Mouse (Mus musculus) cortical plate, adult 2 months (tissue): ENCODE data around the gene Olfr211. TPM values are rescaled to one million over a fixed set of nuclear protein-coding genes. Genes with fewer than 3 reads are reported as not detected.

Source experiments
- H3K27ac ChIP-seq: fragments of 200-500 bp; 2 replicates; pipeline ENCODE4 v1.5.1; 2012; ENCODE audit warnings: low read length, control low read depth, inconsistent platforms; ENCODE audit not compliant: insufficient read depth
- H3K4me1 ChIP-seq: fragments of 200-500 bp; 2 replicates; pipeline ENCODE4 v1.6.1; 2011; ENCODE audit warnings: low read length; ENCODE audit not compliant: control insufficient read depth, insufficient read depth
- H3K4me3 ChIP-seq: fragments of 200-500 bp; 2 replicates; pipeline ENCODE4 v1.5.1; 2011; ENCODE audit warnings: mild to moderate bottlenecking, low read length, control low read depth; ENCODE audit not compliant: insufficient read depth
- CTCF ChIP-seq: fragments of 200-500 bp; IDR thresholded peaks from 2 replicates; pipeline ENCODE4 v1.5.1; 2011; ENCODE audit warnings: mild to moderate bottlenecking, control low read depth, low read length; ENCODE audit not compliant: insufficient read depth; ENCODE audit errors: extremely low read depth
- POLR2A ChIP-seq: fragments of 200-500 bp; IDR thresholded peaks from 2 replicates; pipeline ENCODE4 v1.6.1; 2011; ENCODE audit warnings: mild to moderate bottlenecking, low read length, control low read depth; ENCODE audit not compliant: insufficient read depth; ENCODE audit errors: extremely low read depth
- polyA plus RNA-seq: library from polyadenylated mRNA; depleted of rRNA; stranded (reverse); fragments of >200 nt; gene quantifications from 2 replicates; pipeline ENCODE4 v1.2.3, GENCODE M21; 2012; rRNA removed

Olfr211 gene
- not detected in 2 replicates for polyA plus RNA-seq

DNA sequence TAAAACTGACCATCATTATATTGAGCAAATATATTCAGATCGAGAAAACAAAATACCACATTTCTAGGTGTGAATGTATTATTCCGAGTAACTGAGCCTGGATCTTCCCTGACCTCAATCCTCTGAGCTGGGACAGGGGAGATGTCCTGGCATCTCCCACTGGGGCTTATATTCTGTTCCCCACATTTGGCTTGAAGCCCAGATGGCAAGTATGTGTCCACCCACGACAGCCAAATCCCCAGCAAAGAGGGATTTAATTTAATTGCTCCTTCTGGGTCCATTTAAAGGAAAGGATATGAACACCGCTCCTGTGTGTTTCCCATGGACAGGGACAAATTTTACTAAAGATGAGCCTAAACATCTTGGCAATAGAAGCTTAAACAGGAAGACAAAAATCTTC, at the start of gene Olfr211:
Gene Olfr211 (plus strand): TSS at position 301 of the 400 bp plus-strand sequence.
- TF ChIP-seq CTCF (no peak), POLR2A (no peak)
- Histone ChIP-seq H3K4me1 (no peaks in the 10 kb centered on the region), H3K4me3 (no peak within 1 kb of the TSS), H3K27ac (no peak within 1 kb of the TSS)

DNA sequence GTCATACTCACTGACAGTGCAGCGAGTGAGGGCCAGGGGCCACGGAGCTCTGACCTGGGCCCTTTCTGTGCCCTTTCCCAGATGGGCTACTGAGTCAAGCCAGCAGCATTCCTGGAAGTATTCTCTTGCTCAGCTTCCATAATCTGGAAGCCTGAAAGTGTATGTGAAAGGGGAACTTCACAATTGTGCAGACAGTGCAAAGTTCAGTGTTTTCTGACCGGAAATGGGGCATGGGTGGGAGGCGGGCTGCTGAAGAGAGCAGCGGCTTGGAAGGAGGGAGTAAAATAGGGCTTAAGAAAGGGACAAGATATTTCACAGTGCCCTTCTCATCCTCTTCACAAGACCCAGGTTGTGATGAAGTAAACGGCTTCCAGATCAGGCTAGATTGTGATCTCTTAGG, 49.4 kb upstream of the Olfr211 start:
- no peaks in the 10 kb centered on the region for H3K4me1 ChIP-seq
- no peak overlapping the region for H3K27ac ChIP-seq
- no peak for TF ChIP-seq POLR2A
- TF ChIP-seq CTCF, result no peak
- no peak overlapping the region for H3K4me3 ChIP-seq

DNA sequence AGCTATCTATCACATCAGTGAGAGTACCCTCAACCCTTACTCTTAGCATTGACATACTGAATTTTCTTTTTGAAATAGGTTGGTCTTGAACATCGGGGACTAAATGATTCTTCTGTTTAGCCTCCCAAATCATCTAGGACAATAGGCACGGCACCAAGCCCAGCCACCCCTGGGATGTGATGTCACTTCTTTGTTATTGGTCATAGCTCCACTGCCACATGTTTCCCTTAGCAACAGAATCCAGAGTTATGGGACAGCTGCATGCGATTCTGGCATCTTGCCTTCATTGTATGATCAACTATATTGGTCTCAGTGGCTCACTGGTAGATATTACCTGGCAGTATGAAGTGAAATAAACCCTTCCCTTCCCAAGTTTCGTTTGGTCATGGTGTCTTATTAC, 48.4 kb upstream of the Olfr211 start:
- TF ChIP-seq POLR2A, result no peak
- TF ChIP-seq CTCF, result no peak
- H3K4me3 ChIP-seq, result no peak overlapping the region
- no peaks in the 10 kb centered on the region for H3K4me1 ChIP-seq
- H3K27ac ChIP-seq, result no peak overlapping the region

DNA sequence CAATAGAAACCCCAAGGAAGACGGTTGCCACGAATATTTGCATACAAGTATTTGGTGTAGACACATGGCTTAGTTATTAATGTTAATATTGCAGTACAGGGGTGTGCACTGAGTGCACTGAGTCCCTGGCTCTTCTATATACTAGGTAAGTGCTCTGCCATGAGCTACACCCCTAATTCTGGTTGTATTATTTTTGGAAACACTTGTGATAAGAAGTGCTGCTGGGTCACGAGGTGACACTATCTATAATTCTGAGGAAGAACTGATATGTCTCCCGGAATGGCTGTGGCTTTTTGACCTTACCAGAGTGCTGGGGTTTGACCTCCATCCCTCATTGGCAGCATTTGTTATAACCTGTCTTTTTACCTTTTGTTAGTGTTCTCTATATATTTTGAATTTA, 48.0 kb upstream of the Olfr211 start:
- no peak for TF ChIP-seq POLR2A
- TF ChIP-seq CTCF, result no peak
- Histone ChIP-seq H3K4me3 (no peak overlapping the region), H3K4me1 (no peaks in the 10 kb centered on the region), H3K27ac (no peak overlapping the region)

DNA sequence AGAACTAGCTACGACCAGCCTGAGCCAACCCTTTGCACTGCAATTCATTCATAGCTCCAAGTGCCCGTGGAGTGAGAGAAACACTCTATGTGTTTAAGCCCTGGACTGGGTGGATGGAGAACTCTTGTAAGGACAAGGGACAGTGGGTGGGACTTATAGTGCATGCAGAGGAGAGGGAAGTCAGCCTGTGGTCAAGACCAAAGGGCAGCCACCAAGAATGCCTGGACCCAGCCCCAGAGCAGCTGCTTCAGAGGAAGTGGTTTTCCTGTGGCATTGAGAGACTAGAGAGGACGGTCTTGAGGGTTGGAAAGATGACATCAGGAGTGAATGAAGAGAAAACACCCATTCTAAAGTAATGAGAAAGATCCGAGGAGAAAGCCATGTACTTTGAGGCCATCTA, 33.1 kb upstream of the Olfr211 start:
- TF ChIP-seq CTCF (no peak), POLR2A (no peak)

DNA sequence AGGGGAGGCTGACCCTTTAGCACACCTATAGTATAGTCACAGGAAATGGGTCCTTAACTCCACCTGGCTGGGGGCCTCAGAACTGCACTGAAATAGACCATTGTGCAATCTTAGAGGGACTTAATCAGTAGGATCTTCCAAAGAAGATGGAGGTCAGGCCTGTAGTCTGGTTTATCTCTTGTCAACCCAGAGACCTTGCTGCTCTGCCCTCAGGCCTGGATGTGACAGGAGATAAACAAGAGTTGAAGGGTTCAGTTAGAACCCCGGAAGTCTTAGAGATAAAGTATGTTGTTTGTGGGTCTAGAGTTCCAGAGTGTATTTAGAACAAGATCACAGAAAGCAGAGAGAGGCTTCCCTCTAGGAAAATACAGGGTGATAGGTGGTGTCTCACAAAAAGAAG, 32.4 kb upstream of the Olfr211 start:
- Histone ChIP-seq H3K4me1 (no peaks in the 10 kb centered on the region), H3K27ac (no peak overlapping the region), H3K4me3 (no peak overlapping the region)
- TF ChIP-seq POLR2A (no peak), CTCF (no peak)

More for the DNA sequence above, 33.1 kb upstream of the Olfr211 start:
- Histone ChIP-seq H3K4me3 (no peak overlapping the region), H3K27ac (no peak overlapping the region), H3K4me1 (no peaks in the 10 kb centered on the region)

DNA sequence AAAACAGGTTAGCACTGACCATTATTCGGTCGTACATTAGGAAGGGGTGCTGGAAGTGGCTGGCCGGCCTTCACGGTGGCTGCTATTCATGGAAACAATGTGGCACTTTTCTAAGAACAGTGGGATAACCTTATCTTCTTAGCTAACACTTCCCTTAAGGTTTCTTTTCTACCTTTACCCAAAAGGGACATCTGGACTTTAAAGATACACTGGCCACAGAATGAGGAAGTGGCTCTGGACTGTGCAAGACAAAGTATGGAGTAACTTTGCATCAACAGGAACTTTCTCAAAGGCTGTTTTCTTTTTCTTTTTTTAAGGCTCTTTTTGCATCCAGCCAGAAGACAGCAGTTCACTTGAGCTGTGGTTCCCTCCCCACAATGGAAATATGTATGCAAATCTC, 30.2 kb upstream of the Olfr211 start:
- TF ChIP-seq POLR2A (no peak), CTCF (no peak)

DNA sequence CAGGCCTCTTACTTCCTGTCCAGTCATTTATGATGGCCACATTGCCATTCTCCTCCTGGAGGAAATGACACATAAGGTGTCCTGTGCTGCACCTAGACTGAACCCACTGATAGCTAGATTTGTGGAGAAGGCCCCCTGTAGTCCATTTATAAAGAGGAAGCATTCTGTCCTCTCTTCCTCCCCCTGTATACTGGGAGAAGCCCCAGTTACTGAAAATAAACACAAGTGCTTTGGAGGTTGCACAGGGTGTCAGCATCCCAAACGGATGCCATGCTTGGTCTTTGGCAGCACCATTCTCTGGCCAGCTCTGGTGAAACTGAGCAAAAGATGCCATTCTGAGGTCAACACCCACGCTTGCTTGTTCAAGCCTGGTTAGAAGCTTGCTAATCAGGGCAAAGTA, 29.7 kb upstream of the Olfr211 start:
- H3K27ac ChIP-seq, result no peak overlapping the region
- no peak overlapping the region for H3K4me3 ChIP-seq
- TF ChIP-seq CTCF, result no peak
- no peak for TF ChIP-seq POLR2A
- no peaks in the 10 kb centered on the region for H3K4me1 ChIP-seq

More for the DNA sequence above, 30.2 kb upstream of the Olfr211 start:
- no peaks in the 10 kb centered on the region for H3K4me1 ChIP-seq
- H3K27ac ChIP-seq, result no peak overlapping the region
- H3K4me3 ChIP-seq, result no peak overlapping the region

DNA sequence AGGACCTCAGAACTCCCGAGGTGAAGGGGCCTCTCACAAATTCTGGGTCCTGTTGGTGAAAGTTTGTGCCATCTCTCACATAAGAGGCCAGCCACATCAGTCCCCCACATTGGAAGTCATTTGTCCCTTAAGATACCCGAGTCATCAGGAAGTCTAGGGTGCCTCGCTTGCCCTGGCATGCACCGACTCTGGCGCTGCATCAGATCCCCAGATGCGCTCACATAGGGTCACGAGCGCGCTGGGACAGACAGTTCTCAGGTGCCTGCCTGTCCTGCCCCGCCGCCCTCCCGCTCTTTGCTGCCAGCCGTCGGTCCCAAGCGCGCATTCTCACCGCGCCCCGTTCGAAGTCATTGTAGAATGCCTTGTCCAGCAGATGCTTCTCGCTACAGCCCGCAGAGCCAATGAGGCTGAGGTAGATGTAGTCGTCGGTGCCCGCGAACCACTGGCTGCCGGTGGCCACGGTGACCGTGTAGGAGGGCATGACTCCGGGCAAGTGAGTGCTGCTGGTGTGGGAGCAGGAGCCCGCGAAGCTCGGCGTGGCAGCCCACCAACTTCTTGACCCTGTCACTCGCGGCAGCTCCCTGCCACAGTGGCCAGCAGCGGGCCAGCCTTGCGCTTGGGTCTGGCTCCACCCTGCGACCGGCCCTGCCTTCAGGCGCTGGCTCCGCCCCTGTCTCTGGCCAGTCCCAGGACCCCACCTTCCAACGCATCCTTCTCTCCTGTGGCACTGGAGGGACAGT, 28.2 kb upstream of the Olfr211 start, which contains the start of gene Alox5:
Gene Alox5 (minus strand): TSS at position 635 of the 740 bp plus-strand sequence.
- no peak within 1 kb of the TSS for H3K4me3 ChIP-seq
- H3K4me1 ChIP-seq, result no peaks in the 10 kb centered on the region
- TF ChIP-seq CTCF (no peak), POLR2A (no peak)
- no peak within 1 kb of the TSS for H3K27ac ChIP-seq

DNA sequence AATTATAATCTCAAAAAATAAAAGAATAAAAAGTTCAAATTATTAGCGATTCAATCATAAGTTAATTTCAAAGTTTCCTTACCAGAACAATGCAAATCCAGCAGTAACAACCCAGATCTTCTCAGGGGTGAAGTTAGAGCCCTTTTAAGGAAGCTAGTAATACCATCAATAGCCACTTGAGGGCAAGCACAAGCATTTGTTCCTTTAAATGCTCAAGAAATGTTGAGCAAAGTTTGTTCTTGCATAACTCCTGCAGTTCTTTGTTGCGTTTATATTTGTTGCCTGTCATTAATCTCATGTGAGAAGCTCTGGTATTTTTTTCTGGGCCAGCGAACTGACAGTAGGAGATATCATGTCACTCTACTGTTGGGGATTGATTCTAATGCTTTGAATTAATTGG, 20.8 kb upstream of the Olfr211 start:
- H3K4me3 ChIP-seq, result no peak overlapping the region
- TF ChIP-seq CTCF, result no peak
- no peak for TF ChIP-seq POLR2A
- H3K4me1 ChIP-seq, result no peaks in the 10 kb centered on the region
- no peak overlapping the region for H3K27ac ChIP-seq

DNA sequence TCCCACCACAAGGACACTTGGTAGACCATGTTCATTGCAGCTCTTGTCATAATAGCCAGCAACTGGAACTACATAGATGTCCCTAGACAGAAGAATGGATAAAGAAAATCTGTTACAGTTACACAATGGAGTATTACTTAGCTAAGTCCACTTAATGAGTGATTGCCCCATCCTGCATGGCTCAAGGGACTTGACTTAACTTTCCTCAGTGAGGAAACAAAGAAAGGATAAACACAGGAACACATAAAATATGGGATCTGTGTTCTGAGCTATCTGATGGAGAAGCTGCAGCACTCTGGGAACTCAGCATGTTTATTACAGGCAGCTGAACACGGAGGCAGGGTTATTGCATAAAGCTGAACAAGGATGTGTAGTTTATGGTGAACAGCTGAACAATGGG, 3.8 kb upstream of the Olfr211 start:
- Histone ChIP-seq H3K4me3 (no peak overlapping the region), H3K27ac (no peak overlapping the region), H3K4me1 (no peaks in the 10 kb centered on the region)
- TF ChIP-seq POLR2A (no peak), CTCF (no peak)
